Mouse (Mus musculus): ENCODE data around the gene Zfp787.

DNA sequence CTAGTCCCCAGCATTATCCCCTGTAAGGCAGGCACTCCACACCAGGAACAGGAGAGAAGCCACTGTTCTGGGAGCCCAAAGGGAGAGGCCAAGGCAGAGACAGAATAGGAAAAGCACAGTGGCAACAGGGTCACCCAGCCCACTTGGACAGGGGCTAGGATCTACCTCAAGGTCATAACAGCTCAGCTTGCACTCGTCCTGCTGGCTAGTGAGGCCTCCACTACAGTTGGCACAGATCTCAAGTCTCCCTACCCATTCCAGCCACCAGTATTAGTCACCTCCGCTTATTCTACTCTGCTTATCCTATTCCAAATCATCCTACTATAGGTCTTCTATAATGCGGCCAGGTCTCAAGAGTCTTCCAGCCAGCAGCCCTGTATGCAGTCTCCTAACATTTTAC lies 2.7 kb downstream of the Zfp787 start:
- TF ChIP-seq CTCF (conservative IDR thresholded peaks at IDR 0.05; ENCODE audit: insufficient read depth, insufficient read length, low read depth, low read length) = no peak
- no peak for TF ChIP-seq POLR2A (IDR thresholded peaks at IDR 0.05; ENCODE audit: low read depth, low read length)

Measured in kidney, adult 2 months (tissue).